Mouse (Mus musculus) kidney, embryonic 16.5 days (tissue): Measurements from ENCODE around the gene Dapk1. TPM values are rescaled to one million over a fixed set of nuclear protein-coding genes. Genes with fewer than 3 reads are reported as not detected.

Source experiments
- ATAC-seq: fragments of 200-750 bp; cut with Nextera tagmentation; 2 replicates; pipeline ENCODE4 v1.8.0; 2017; ENCODE audit warnings: moderate TSS enrichment; ENCODE audit not compliant: low FRiP score, low TSS enrichment
- H3K27ac ChIP-seq: fragments of 300-500 bp; sonication (generic); 2 replicates; pipeline ENCODE4 v1.5.1; 2014; ENCODE audit warnings: low read length
- H3K27me3 ChIP-seq: fragments of 300-500 bp; sonication (generic); 2 replicates; pipeline ENCODE4 v1.6.1; 2014; ENCODE audit warnings: low read length, control low read depth, mixed read lengths; ENCODE audit not compliant: insufficient read depth
- H3K36me3 ChIP-seq: fragments of 300-500 bp; sonication (generic); 2 replicates; pipeline ENCODE4 v1.6.1; 2014; ENCODE audit warnings: low read length, control low read depth, mixed read lengths; ENCODE audit not compliant: insufficient read depth
- H3K4me1 ChIP-seq: fragments of 300-500 bp; sonication (generic); 2 replicates; pipeline ENCODE4 v1.6.1; 2014; ENCODE audit warnings: low read length, control low read depth, mixed read lengths; ENCODE audit not compliant: insufficient read depth
- H3K4me2 ChIP-seq: fragments of 300-500 bp; sonication (generic); replicated peaks from 2 replicates; pipeline ENCODE4 v1.6.1; 2014; ENCODE audit warnings: low read depth, low read length
- H3K4me3 ChIP-seq: fragments of 300-500 bp; sonication (generic); 2 replicates; pipeline ENCODE4 v1.5.1; 2014; ENCODE audit warnings: mild to moderate bottlenecking, low read length
- H3K9ac ChIP-seq: fragments of 300-500 bp; sonication (generic); replicated peaks from 2 replicates; pipeline ENCODE4 v1.6.1; 2014; ENCODE audit warnings: low read length
- H3K9me3 ChIP-seq: fragments of 300-500 bp; sonication (generic); 2 replicates; pipeline ENCODE4 v1.6.1; 2016; ENCODE audit warnings: low read length, control low read depth
- WGBS: fragments of 180-500 bp; shearing (Covaris S2); extraction: QIAGEN DNeasy Blood & Tissue Kit; methylation state at CpG from one replicate; pipeline ENCODE4 v1.1.7; 2014; 5-methylcytosine and 5-hydroxymethylcytosine counted together
- polyA plus RNA-seq: library from polyadenylated mRNA; unstranded; fragments of >200 nt; fragmentation: Nextera tagmentation; extraction: Ambion mirVana; gene quantifications from 2 replicates; pipeline ENCODE4 v1.2.1, GENCODE M21; 2015

The Dapk1 gene
- polyA plus RNA-seq, 1 experiment from 2014 or later = 25.3 TPM

- Histone ChIP-seq H3K36me3 (no peaks in the 10 kb centered on the region), H3K4me3 (no peak overlapping the region), H3K4me1 (no peaks in the 10 kb centered on the region), H3K4me2 (no peak overlapping the region), H3K9ac (no peak overlapping the region), H3K9me3 (no peaks in the 10 kb centered on the region), H3K27me3 (no peaks in the 10 kb centered on the region), H3K27ac (no peak overlapping the region)
- WGBS = 74% methylated on average over 3 of the region's 3 CpGs
- ATAC-seq = peak; percentile 91
Observed at GRCm38 (mm10) chr13:60780534-60780933, 178.8 kb downstream of the Dapk1 start.

GRCm38 (mm10) chr13:60783301-60783700, 181.6 kb downstream of the Dapk1 start:
- no peak overlapping the region for H3K9ac ChIP-seq
- no peak for ATAC-seq
- no peaks in the 10 kb centered on the region for H3K9me3 ChIP-seq
- H3K36me3 ChIP-seq = no peaks in the 10 kb centered on the region
- no peaks in the 10 kb centered on the region for H3K4me1 ChIP-seq
- H3K4me3 ChIP-seq = no peak overlapping the region
- no peak overlapping the region for H3K4me2 ChIP-seq
- no peaks in the 10 kb centered on the region for H3K27me3 ChIP-seq
- H3K27ac ChIP-seq = no peak overlapping the region
- 90% methylated on average over 7 of the region's 7 CpGs for WGBS

GRCm38 (mm10) chr13:60786264-60786663, 184.5 kb downstream of the Dapk1 start, which contains the start of gene BC051665:
BC051665 (minus strand) TSS chr13:60786364.
- H3K27me3 ChIP-seq = no peaks in the 10 kb centered on the region

GRCm38 (mm10) chr13:60789466-60789865, 187.7 kb downstream of the Dapk1 start:
- Histone ChIP-seq H3K4me3 (no peak overlapping the region), H3K27ac (no peak overlapping the region), H3K4me2 (no peak overlapping the region), H3K9me3 (no peaks in the 10 kb centered on the region), H3K4me1 (no peaks in the 10 kb centered on the region), H3K27me3 (no peaks in the 10 kb centered on the region), H3K36me3 (no peaks in the 10 kb centered on the region), H3K9ac (no peak overlapping the region)
- no peak for ATAC-seq
- WGBS = 85% methylated on average over 1 of the region's 1 CpGs

More at GRCm38 (mm10) chr13:60786264-60786663, 184.5 kb downstream of the Dapk1 start, which contains the start of gene BC051665:
- no peak for ATAC-seq
- no peaks in the 10 kb centered on the region for H3K4me1 ChIP-seq
- no peak within 1 kb of the TSS for H3K27ac ChIP-seq
- no peak within 1 kb of the TSS for H3K9ac ChIP-seq
- no peak within 1 kb of the TSS for H3K4me2 ChIP-seq
- H3K36me3 ChIP-seq = no peaks in the 10 kb centered on the region
- H3K9me3 ChIP-seq = no peaks in the 10 kb centered on the region
- no peak within 1 kb of the TSS for H3K4me3 ChIP-seq

GRCm38 (mm10) chr13:60802749-60803148, 201.0 kb downstream of the Dapk1 start, which contains the start of gene Ctsll3:
Ctsll3 (minus strand) TSS chr13:60802849.
- Histone ChIP-seq H3K9me3 (no peaks in the 10 kb centered on the region), H3K27me3 (no peaks in the 10 kb centered on the region), H3K4me2 (no peak within 1 kb of the TSS), H3K36me3 (no peaks in the 10 kb centered on the region), H3K9ac (no peak within 1 kb of the TSS), H3K4me3 (no peak within 1 kb of the TSS), H3K4me1 (no peaks in the 10 kb centered on the region), H3K27ac (no peak within 1 kb of the TSS)
- ATAC-seq = no peak
- WGBS = 50% methylated on average over 1 of the region's 1 CpGs

GRCm38 (mm10) chr13:60809690-60810089, 207.9 kb downstream of the Dapk1 start:
- Histone ChIP-seq H3K27me3 (no peaks in the 10 kb centered on the region), H3K4me1 (no peaks in the 10 kb centered on the region), H3K27ac (no peak overlapping the region), H3K4me3 (no peak overlapping the region), H3K4me2 (no peak overlapping the region), H3K9ac (no peak overlapping the region), H3K9me3 (no peaks in the 10 kb centered on the region), H3K36me3 (no peaks in the 10 kb centered on the region)
- ATAC-seq = no peak
- WGBS = 53% methylated on average over 2 of the region's 2 CpGs

GRCm38 (mm10) chr13:60812768-60813167, 211.0 kb downstream of the Dapk1 start:
- H3K36me3 ChIP-seq = no peaks in the 10 kb centered on the region
- no peak overlapping the region for H3K4me3 ChIP-seq
- no peak for ATAC-seq
- H3K9ac ChIP-seq = no peak overlapping the region
- no peaks in the 10 kb centered on the region for H3K4me1 ChIP-seq
- no peak overlapping the region for H3K4me2 ChIP-seq
- H3K27me3 ChIP-seq = no peaks in the 10 kb centered on the region
- 88% methylated on average over 6 of the region's 6 CpGs for WGBS
- H3K27ac ChIP-seq = no peak overlapping the region
- H3K9me3 ChIP-seq = no peaks in the 10 kb centered on the region

Other genes starting within 250 kb of the Dapk1 start
- not detected in 2 replicates for gene BC051665, start 184.4 kb downstream of the Dapk1 start, polyA plus RNA-seq
- gene Ctsll3, start 200.9 kb downstream of the Dapk1 start, polyA plus RNA-seq = not detected in 2 replicates